Mouse (Mus musculus): Measurements from ENCODE around the gene Klhl2. TPM values are rescaled to one million over a fixed set of nuclear protein-coding genes. Genes with fewer than 3 reads are reported as not detected.

Gene Klhl2
- polyA plus RNA-seq, 1 experiment from 2014 or later = 37.4 TPM

DNA sequence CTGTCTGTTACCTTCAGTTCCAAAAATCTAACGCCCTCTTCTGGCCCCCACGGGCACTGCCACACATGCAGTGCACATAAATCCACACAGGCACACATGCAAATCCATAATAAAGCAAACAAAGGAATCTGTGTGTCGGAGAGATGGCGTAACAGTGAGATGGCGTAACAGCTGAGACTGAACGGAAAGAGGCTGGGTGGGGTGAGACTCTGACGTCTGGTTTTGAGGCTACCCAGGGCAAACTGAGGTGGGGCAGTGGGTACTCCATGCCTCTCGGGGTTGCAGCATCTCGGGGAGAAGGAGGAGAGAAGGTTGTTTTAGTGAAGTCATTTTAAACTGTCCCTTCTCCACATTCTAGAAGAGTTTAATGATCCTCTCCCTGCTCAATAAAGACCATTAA is 20.4 kb downstream of the Klhl2 start:
- H3K36me3 ChIP-seq = no peaks in the 10 kb centered on the region

GRCm38 (mm10) chr8:64828466-64828865 is 21.4 kb downstream of the Klhl2 start:
- H3K36me3 ChIP-seq = no peaks in the 10 kb centered on the region
- 81% methylated on average over 15 of the region's 15 CpGs for WGBS
- H3K4me3 ChIP-seq (replicated peaks) = no peak overlapping the region
- no peaks in the 10 kb centered on the region for H3K9me3 ChIP-seq (replicated peaks)
- no peak for ATAC-seq (ENCODE audit: low FRiP score)
- no peak overlapping the region for H3K4me2 ChIP-seq
- H3K27me3 ChIP-seq (replicated peaks) = no peaks in the 10 kb centered on the region
- H3K9ac ChIP-seq (replicated peaks) = no peak overlapping the region
- no peaks in the 10 kb centered on the region for H3K4me1 ChIP-seq
- no peak overlapping the region for H3K27ac ChIP-seq (replicated peaks)

More for the DNA sequence above, 20.4 kb downstream of the Klhl2 start:
- Histone ChIP-seq H3K27ac (replicated peaks) (no peak overlapping the region), H3K4me3 (replicated peaks) (no peak overlapping the region), H3K4me2 (no peak overlapping the region), H3K9ac (replicated peaks) (no peak overlapping the region), H3K9me3 (replicated peaks) (no peaks in the 10 kb centered on the region), H3K4me1 (peaks cover 6% of the 10 kb centered on the region), H3K27me3 (replicated peaks) (no peaks in the 10 kb centered on the region)
- no peak for ATAC-seq (ENCODE audit: low FRiP score)
- 76% methylated on average over 9 of the region's 9 CpGs for WGBS

GRCm38 (mm10) chr8:64827356-64827755 is 22.5 kb downstream of the Klhl2 start:
- Histone ChIP-seq H3K4me1 (no peaks in the 10 kb centered on the region), H3K4me2 (no peak overlapping the region), H3K27me3 (replicated peaks) (no peaks in the 10 kb centered on the region), H3K36me3 (0 out of 2 replicates have a peak, but pooled peaks cover 3% of the 10 kb centered on the region), H3K9ac (replicated peaks) (no peak overlapping the region), H3K4me3 (replicated peaks) (no peak overlapping the region), H3K9me3 (replicated peaks) (no peaks in the 10 kb centered on the region), H3K27ac (replicated peaks) (no peak overlapping the region)
- 79% methylated on average over 10 of the region's 10 CpGs for WGBS
- ATAC-seq (ENCODE audit: low FRiP score) = no peak

DNA sequence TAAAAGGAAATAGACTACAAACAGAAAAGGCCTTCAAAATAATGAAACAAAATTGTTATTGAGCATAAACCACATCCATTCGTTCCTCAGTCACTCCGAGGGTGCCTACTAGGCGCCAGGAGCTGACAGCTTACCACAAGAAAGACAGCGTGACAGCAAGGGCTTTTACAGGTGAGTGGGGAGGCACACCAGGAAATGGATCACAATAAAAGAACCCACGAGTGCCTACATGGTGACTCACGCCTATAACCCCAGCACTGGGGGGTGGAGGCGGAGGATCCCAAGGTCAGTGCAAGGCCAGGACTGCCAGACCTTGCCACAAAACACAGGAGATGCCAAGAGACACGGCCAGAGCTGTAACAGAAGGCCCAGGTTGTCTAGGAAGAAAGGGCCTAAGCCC is 23.4 kb downstream of the Klhl2 start:
- Histone ChIP-seq H3K4me1 (no peaks in the 10 kb centered on the region), H3K9me3 (replicated peaks) (no peaks in the 10 kb centered on the region), H3K27me3 (replicated peaks) (no peaks in the 10 kb centered on the region), H3K4me3 (replicated peaks) (no peak overlapping the region), H3K27ac (replicated peaks) (no peak overlapping the region), H3K4me2 (no peak overlapping the region), H3K36me3 (0 out of 2 replicates have a peak, but pooled peaks cover 3% of the 10 kb centered on the region), H3K9ac (replicated peaks) (no peak overlapping the region)
- WGBS = 80% methylated on average over 8 of the region's 8 CpGs
- no peak for ATAC-seq (ENCODE audit: low FRiP score)

- WGBS = 77% methylated on average over 11 of the region's 11 CpGs
- H3K36me3 ChIP-seq = 0 out of 2 replicates have a peak, but pooled peaks cover 6% of the 10 kb centered on the region
- no peak for ATAC-seq (ENCODE audit: low FRiP score)
- no peak overlapping the region for H3K27ac ChIP-seq (replicated peaks)
- no peak overlapping the region for H3K4me2 ChIP-seq
- no peak overlapping the region for H3K4me3 ChIP-seq (replicated peaks)
- no peaks in the 10 kb centered on the region for H3K27me3 ChIP-seq (replicated peaks)
- H3K9me3 ChIP-seq (replicated peaks) = no peaks in the 10 kb centered on the region
- H3K4me1 ChIP-seq = no peaks in the 10 kb centered on the region
- H3K9ac ChIP-seq (replicated peaks) = no peak overlapping the region
Observed at GRCm38 (mm10) chr8:64823905-64824304, 25.9 kb downstream of the Klhl2 start.

GRCm38 (mm10) chr8:64820940-64821339 is 28.9 kb downstream of the Klhl2 start:
- no peak overlapping the region for H3K9ac ChIP-seq (replicated peaks)
- H3K9me3 ChIP-seq (replicated peaks) = no peaks in the 10 kb centered on the region
- ATAC-seq (ENCODE audit: low FRiP score) = no peak
- no peaks in the 10 kb centered on the region for H3K27me3 ChIP-seq (replicated peaks)
- WGBS = 96% methylated on average over 4 of the region's 4 CpGs
- H3K4me2 ChIP-seq = no peak overlapping the region
- no peak overlapping the region for H3K27ac ChIP-seq (replicated peaks)
- 0 out of 2 replicates have a peak, but pooled peaks cover 6% of the 10 kb centered on the region for H3K36me3 ChIP-seq
- H3K4me1 ChIP-seq = no peaks in the 10 kb centered on the region
- H3K4me3 ChIP-seq (replicated peaks) = no peak overlapping the region

DNA sequence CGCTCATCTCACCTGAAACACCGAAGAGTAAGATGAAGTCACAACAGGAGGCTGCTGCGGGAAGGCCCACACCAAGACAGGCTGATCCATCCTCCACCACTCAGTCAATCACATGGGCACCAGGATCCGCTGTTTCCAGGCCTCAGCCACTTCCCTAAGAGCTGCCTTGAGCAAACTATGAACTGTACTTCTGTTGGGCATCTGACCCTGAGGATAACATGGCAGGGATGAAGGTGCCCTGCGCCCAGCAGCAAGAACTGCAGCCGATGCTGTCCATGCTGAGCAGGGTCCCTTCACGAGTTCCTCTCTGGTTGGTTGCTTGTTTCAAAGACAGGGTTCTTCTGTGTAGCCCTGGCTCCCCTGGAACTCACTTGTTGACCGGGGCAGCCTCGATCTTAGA is 38.0 kb downstream of the Klhl2 start:
- Histone ChIP-seq H3K27me3 (replicated peaks) (no peaks in the 10 kb centered on the region), H3K9ac (replicated peaks) (no peak overlapping the region), H3K36me3 (peaks cover 11% of the 10 kb centered on the region; the same call in 1 of the 2 replicates), H3K9me3 (replicated peaks) (no peaks in the 10 kb centered on the region), H3K4me2 (no peak overlapping the region), H3K4me3 (replicated peaks) (no peak overlapping the region), H3K27ac (replicated peaks) (no peak overlapping the region), H3K4me1 (no peaks in the 10 kb centered on the region)
- over 99% methylated on average over 9 of the region's 9 CpGs for WGBS
- ATAC-seq (ENCODE audit: low FRiP score) = no peak

DNA sequence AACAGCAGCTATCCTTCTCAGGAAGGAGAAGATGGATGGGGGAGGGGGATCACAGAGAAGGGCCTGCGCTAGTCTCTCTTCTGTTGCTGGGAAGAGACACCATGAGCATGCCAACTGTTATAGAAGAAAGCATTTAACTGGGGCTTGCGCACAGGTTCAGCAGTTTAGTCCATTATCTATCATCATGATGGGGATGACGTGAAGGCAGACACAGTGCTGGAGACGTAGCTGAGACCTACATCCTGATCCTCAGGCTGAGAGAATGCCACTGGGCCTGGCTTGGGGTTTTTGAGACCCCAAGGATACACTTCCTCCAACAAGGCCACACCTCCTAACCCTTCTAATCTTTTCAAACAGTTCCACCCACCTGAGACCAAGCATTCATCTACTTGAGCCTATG is 38.7 kb downstream of the Klhl2 start:
- Histone ChIP-seq H3K9ac (replicated peaks) (no peak overlapping the region), H3K27me3 (replicated peaks) (no peaks in the 10 kb centered on the region), H3K27ac (replicated peaks) (no peak overlapping the region), H3K4me2 (no peak overlapping the region), H3K9me3 (replicated peaks) (no peaks in the 10 kb centered on the region), H3K36me3 (peaks cover 11% of the 10 kb centered on the region; the same call in 1 of the 2 replicates), H3K4me1 (no peaks in the 10 kb centered on the region), H3K4me3 (replicated peaks) (no peak overlapping the region)
- WGBS = 86% methylated on average over 4 of the region's 4 CpGs
- ATAC-seq (ENCODE audit: low FRiP score) = no peak

DNA sequence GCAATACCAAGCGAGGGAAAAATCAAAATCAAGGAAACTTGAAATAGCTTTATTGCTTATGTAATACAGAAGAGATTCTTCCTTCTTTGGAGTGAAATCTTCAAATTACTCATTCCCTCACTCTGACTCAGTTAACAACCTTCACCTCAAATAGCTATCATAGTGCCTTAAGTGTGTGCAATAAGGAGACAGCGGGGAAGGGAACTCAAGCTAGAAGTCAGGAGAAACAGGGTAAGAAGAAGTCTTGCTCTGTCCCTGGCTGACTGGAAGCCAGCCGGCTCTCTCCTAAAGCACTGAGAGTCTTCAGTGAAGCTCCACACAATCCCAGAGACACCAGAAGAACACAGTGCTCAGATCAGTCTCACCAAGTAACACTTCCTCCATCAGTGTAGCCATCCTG is 43.3 kb downstream of the Klhl2 start:
- no peak overlapping the region for H3K9ac ChIP-seq (replicated peaks)
- H3K27ac ChIP-seq (replicated peaks) = no peak overlapping the region
- ATAC-seq (ENCODE audit: low FRiP score) = no peak
- H3K9me3 ChIP-seq (replicated peaks) = no peaks in the 10 kb centered on the region
- no peaks in the 10 kb centered on the region for H3K4me1 ChIP-seq
- H3K27me3 ChIP-seq (replicated peaks) = no peaks in the 10 kb centered on the region
- peaks cover 7% of the 10 kb centered on the region; the same call in 1 of the 2 replicates for H3K36me3 ChIP-seq
- no peak overlapping the region for H3K4me2 ChIP-seq
- 81% methylated on average over 3 of the region's 3 CpGs for WGBS
- no peak overlapping the region for H3K4me3 ChIP-seq (replicated peaks)

DNA sequence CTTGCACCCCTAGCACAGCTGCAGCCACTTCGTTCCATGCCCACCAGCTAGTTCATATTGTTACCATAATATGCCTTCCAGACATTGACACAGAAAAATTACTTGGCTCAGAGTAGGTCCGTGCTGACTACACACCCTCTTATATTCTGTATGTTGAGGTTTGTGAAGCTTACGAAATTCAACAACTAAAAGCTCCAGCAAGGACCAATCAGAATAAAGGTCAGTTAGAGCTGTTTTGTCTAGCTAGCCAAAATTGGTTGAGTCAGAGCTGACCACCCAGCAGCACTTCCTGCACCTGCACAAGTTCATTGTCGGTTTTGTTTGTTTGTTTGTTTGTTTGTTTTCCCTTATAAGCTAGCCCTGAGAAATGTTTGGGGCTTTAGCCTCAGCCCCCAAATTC is 44.8 kb downstream of the Klhl2 start:
- ATAC-seq (ENCODE audit: low FRiP score) = no peak
- Histone ChIP-seq H3K9me3 (replicated peaks) (no peaks in the 10 kb centered on the region), H3K9ac (replicated peaks) (no peak overlapping the region), H3K4me1 (no peaks in the 10 kb centered on the region), H3K27me3 (replicated peaks) (no peaks in the 10 kb centered on the region), H3K4me3 (replicated peaks) (no peak overlapping the region), H3K27ac (replicated peaks) (no peak overlapping the region), H3K4me2 (no peak overlapping the region), H3K36me3 (no peaks in the 10 kb centered on the region)
- WGBS = 85% methylated on average over 4 of the region's 4 CpGs

- no peaks in the 10 kb centered on the region for H3K9me3 ChIP-seq (replicated peaks)
- H3K4me1 ChIP-seq = peaks cover 7% of the 10 kb centered on the region; the same call in 1 of the 2 replicates
- no peak overlapping the region for H3K9ac ChIP-seq (replicated peaks)
- no peak overlapping the region for H3K27ac ChIP-seq (replicated peaks)
- no peaks in the 10 kb centered on the region for H3K36me3 ChIP-seq
- no peaks in the 10 kb centered on the region for H3K27me3 ChIP-seq (replicated peaks)
- H3K4me2 ChIP-seq = no peak overlapping the region
- no peak overlapping the region for H3K4me3 ChIP-seq (replicated peaks)
- no peak for ATAC-seq (ENCODE audit: low FRiP score)
- WGBS = 92% methylated on average over 8 of the region's 8 CpGs
Observed at GRCm38 (mm10) chr8:64799306-64799705, 50.5 kb downstream of the Klhl2 start.

GRCm38 (mm10) chr8:64798503-64798902 is 51.3 kb downstream of the Klhl2 start:
- no peaks in the 10 kb centered on the region for H3K27me3 ChIP-seq (replicated peaks)
- no peak overlapping the region for H3K9ac ChIP-seq (replicated peaks)
- no peak overlapping the region for H3K4me3 ChIP-seq (replicated peaks)
- no peak overlapping the region for H3K27ac ChIP-seq (replicated peaks)
- H3K9me3 ChIP-seq (replicated peaks) = no peaks in the 10 kb centered on the region
- no peaks in the 10 kb centered on the region for H3K36me3 ChIP-seq
- WGBS = 92% methylated on average over 3 of the region's 3 CpGs
- no peak overlapping the region for H3K4me2 ChIP-seq
- ATAC-seq (ENCODE audit: low FRiP score) = no peak
- H3K4me1 ChIP-seq = peaks cover 7% of the 10 kb centered on the region; the same call in 1 of the 2 replicates

DNA sequence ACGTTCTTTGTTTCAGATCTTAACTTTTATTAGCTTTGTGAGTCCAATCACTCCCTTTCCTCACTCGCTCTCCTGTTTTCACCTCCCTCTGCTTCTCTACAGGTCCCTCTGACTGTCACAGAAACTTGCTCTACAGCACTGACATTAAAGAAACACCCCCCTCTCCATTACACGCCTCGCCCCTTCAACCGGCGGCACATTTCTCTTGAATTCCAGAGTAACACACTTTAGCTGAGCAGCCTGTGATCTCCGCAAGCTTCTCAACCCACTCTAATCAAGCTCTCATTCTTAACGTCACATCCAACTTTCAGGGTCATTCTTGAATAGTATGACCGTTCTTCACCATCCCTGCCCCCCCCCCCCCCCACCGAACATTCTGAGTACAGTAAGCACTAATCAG is 52.1 kb downstream of the Klhl2 start:
- H3K4me2 ChIP-seq = no peak overlapping the region
- 92% methylated on average over 10 of the region's 10 CpGs for WGBS
- no peak for ATAC-seq (ENCODE audit: low FRiP score)
- no peak overlapping the region for H3K9ac ChIP-seq (replicated peaks)
- H3K27ac ChIP-seq (replicated peaks) = no peak overlapping the region
- no peaks in the 10 kb centered on the region for H3K27me3 ChIP-seq (replicated peaks)
- H3K4me3 ChIP-seq (replicated peaks) = no peak overlapping the region
- no peaks in the 10 kb centered on the region for H3K9me3 ChIP-seq (replicated peaks)
- H3K36me3 ChIP-seq = no peaks in the 10 kb centered on the region
- peaks cover 7% of the 10 kb centered on the region; the same call in 1 of the 2 replicates for H3K4me1 ChIP-seq
